Mouse (Mus musculus): ENCODE data around the gene Tsnaxip1. TPM values are rescaled to one million over a fixed set of nuclear protein-coding genes. Genes with fewer than 3 reads are reported as not detected.

Tsnaxip1 gene
- polyA plus RNA-seq, 1 experiment, result 0.09 TPM

GRCm38 (mm10) chr8:105893339-105893738, 65.8 kb downstream of the Tsnaxip1 start, which contains the start of gene Nrn1l:
Gene Nrn1l (plus strand): TSS chr8:105893567.
- TF ChIP-seq CTCF (IDR thresholded peaks at IDR 0.05; ENCODE audit: control insufficient read depth, insufficient read depth, insufficient read length) (no peak), CEBPB (IDR thresholded peaks at IDR 0.05; ENCODE audit: low read depth) (no peak), MYOG (IDR thresholded peaks at IDR 0.05; ENCODE audit: control insufficient read depth, extremely low read depth, insufficient read length) (no peak), MYOD1 (IDR thresholded peaks at IDR 0.05; ENCODE audit: control insufficient read depth, insufficient read length, low read depth) (no peak), USF1 (IDR thresholded peaks at IDR 0.05; ENCODE audit: low read depth) (no peak), MAX (IDR thresholded peaks at IDR 0.05) (no peak), FOSL1 (IDR thresholded peaks at IDR 0.05; ENCODE audit: insufficient read depth, low read length, poor library complexity, severe bottlenecking) (no peak)
- H3K79me3 ChIP-seq (ENCODE audit: low read depth), result no peaks in the 10 kb centered on the region
- H3K79me2 ChIP-seq (ENCODE audit: control insufficient read depth, insufficient read depth), result no peaks in the 10 kb centered on the region
- H3K27me3 ChIP-seq (ENCODE audit: control insufficient read depth, insufficient read depth, insufficient read length), result no peaks in the 10 kb centered on the region
- no peak within 1 kb of the TSS for H3K4me3 ChIP-seq (ENCODE audit: insufficient read depth, poor library complexity, severe bottlenecking)
- H3K36me3 ChIP-seq (ENCODE audit: control insufficient read depth, insufficient read depth), result peaks cover 47% of the 10 kb centered on the region
- no peak within 1 kb of the TSS for H3ac ChIP-seq (ENCODE audit: control insufficient read depth, insufficient read length, low read depth)

Other genes starting within 250 kb of the Tsnaxip1 start
- gene Ripor1, start 222.5 kb upstream of the Tsnaxip1 start, polyA plus RNA-seq (2012; fragmentation: generic; extraction: Trizol), result 28.7 TPM
- 30.2 TPM for gene Ctcf, start 191.2 kb upstream of the Tsnaxip1 start, polyA plus RNA-seq (2012; fragmentation: generic; extraction: Trizol)
- gene Agrp, start 190.3 kb upstream of the Tsnaxip1 start, polyA plus RNA-seq (2012; fragmentation: generic; extraction: Trizol), result 0.18 TPM
- gene Carmil2, start 141.5 kb upstream of the Tsnaxip1 start, polyA plus RNA-seq (2012; fragmentation: generic; extraction: Trizol), result 0.49 TPM
- 30.4 TPM for gene Acd, start 126.6 kb upstream of the Tsnaxip1 start, polyA plus RNA-seq (2012; fragmentation: generic; extraction: Trizol)
- gene Pard6a, start 126.6 kb upstream of the Tsnaxip1 start, polyA plus RNA-seq (2012; fragmentation: generic; extraction: Trizol), result 16.4 TPM
- gene 4933405L10Rik, start 120.1 kb upstream of the Tsnaxip1 start, polyA plus RNA-seq (2012; fragmentation: generic; extraction: Trizol), result 0.09 TPM
- 24.8 TPM for gene Enkd1, start 119.5 kb upstream of the Tsnaxip1 start, polyA plus RNA-seq (2012; fragmentation: generic; extraction: Trizol)
- gene Gfod2, start 69.1 kb upstream of the Tsnaxip1 start, polyA plus RNA-seq (2012; fragmentation: generic; extraction: Trizol), result 8.2 TPM
- gene Ranbp10, start 381 bp upstream of the Tsnaxip1 start, polyA plus RNA-seq (2012; fragmentation: generic; extraction: Trizol), result 11.0 TPM
- gene Cenpt, start 25.5 kb downstream of the Tsnaxip1 start, polyA plus RNA-seq (2012; fragmentation: generic; extraction: Trizol), result 35.7 TPM
- 48.2 TPM for gene Thap11, start 27.4 kb downstream of the Tsnaxip1 start, polyA plus RNA-seq (2012; fragmentation: generic; extraction: Trizol)
- 258 TPM for gene Nutf2, start 32.8 kb downstream of the Tsnaxip1 start, polyA plus RNA-seq (2012; fragmentation: generic; extraction: Trizol)
- gene Edc4, start 53.1 kb downstream of the Tsnaxip1 start, polyA plus RNA-seq (2012; fragmentation: generic; extraction: Trizol), result 31.3 TPM
- 0.32 TPM for gene Nrn1l, start 65.8 kb downstream of the Tsnaxip1 start, polyA plus RNA-seq (2012; fragmentation: generic; extraction: Trizol)
- 14.4 TPM for gene Pskh1, start 72.7 kb downstream of the Tsnaxip1 start, polyA plus RNA-seq (2012; fragmentation: generic; extraction: Trizol)
- gene Ctrl, start 106.1 kb downstream of the Tsnaxip1 start, polyA plus RNA-seq (2012; fragmentation: generic; extraction: Trizol), result 0.16 TPM
- 73.5 TPM for gene Psmb10, start 110.7 kb downstream of the Tsnaxip1 start, polyA plus RNA-seq (2012; fragmentation: generic; extraction: Trizol)
- 1.4 TPM for gene Lcat, start 115.7 kb downstream of the Tsnaxip1 start, polyA plus RNA-seq (2012; fragmentation: generic; extraction: Trizol)
- gene Slc12a4, start 138.4 kb downstream of the Tsnaxip1 start, polyA plus RNA-seq (2012; fragmentation: generic; extraction: Trizol), result 79.1 TPM
- not detected for gene Dpep3, start 151.7 kb downstream of the Tsnaxip1 start, polyA plus RNA-seq (2012; fragmentation: generic; extraction: Trizol)
- gene Dus2, start 163.6 kb downstream of the Tsnaxip1 start, polyA plus RNA-seq (2012; fragmentation: generic; extraction: Trizol), result 13.1 TPM
- gene Dpep2nb, start 178.2 kb downstream of the Tsnaxip1 start, polyA plus RNA-seq (2012; fragmentation: generic; extraction: Trizol), result 0.05 TPM
- gene Ddx28, start 184.2 kb downstream of the Tsnaxip1 start, polyA plus RNA-seq (2012; fragmentation: generic; extraction: Trizol), result 15.0 TPM
- 12.6 TPM for gene Nfatc3, start 231.1 kb downstream of the Tsnaxip1 start, polyA plus RNA-seq (2012; fragmentation: generic; extraction: Trizol)